Mouse (Mus musculus): Measurements from ENCODE around the gene Bri3.

GRCm38 (mm10) chr5:144294908-144295307 lies 50.7 kb downstream of the Bri3 start:
- TF ChIP-seq CTCF (IDR thresholded peaks at IDR 0.05; ENCODE audit: extremely low read depth, insufficient read depth, low read length) (no peak), POLR2A (IDR thresholded peaks at IDR 0.05; ENCODE audit: extremely low read depth, insufficient read depth, low read length) (no peak)
